28 mouse cellular contexts compared by ENCODE assay signal in genomic region chr5:136512103-136512674, GRCm38 (mm10). TPM values are rescaled to one million over a fixed set of nuclear protein-coding genes. Genes with fewer than 3 reads are reported as not detected.
A peak's percentile ranks its signal among the peaks of the same experiment; 100 is the strongest.
DNase-seq lines count a peak whose midpoint lies in the region; ATAC-seq and TF ChIP-seq lines count a peak whose summit lies in the region.
"Had no signal": no experiment of that assay in that cellular context is flagged by ENCODE, and none has a peak within 500 bp of the region (broad histone marks: within the 10 kb centered on the region; RNA-seq: fewer than 3 reads in every experiment).

No protein-coding gene starts in this region.

- TF ChIP-seq RAD21 in MEL (IDR thresholded peaks at IDR 0.05; ENCODE audit: low read depth, low read length) = no peak

- 64% methylated on average over 2 of the region's 2 CpGs for WGBS in kidney, adult 2 months
- 77% methylated on average over 2 of the region's 2 CpGs for WGBS in kidney, embryonic 15.5 days
- 83% methylated on average over 2 of the region's 2 CpGs for WGBS in kidney, embryonic 14.5 days

- DNase-seq in kidney, adult 2 months = peak; percentile 86
- DNase-seq in kidney, adult 18-20 months = no peak
- peak; percentile 73 for DNase-seq in MEL (ENCODE audit: low read depth, low spot score)
- DNase-seq in kidney, postnatal 14 days = peak; percentile 47
- no peak for DNase-seq in thymus, postnatal 25 days
- no peak for DNase-seq in thymus, postnatal 36 days
- DNase-seq: adrenal gland, adult 8-10 months; adrenal gland, postnatal 25 days; cerebellum, adult 11-12 months; cerebellum, adult 8-10 months; cerebellum, postnatal 10 days; cerebellum, postnatal 36 days; embryo, embryonic 11 days; forebrain, postnatal 0 days; gastrocnemius, adult 2 months; gastrocnemius, postnatal 14 days; heart, postnatal 36 days had no signal

- no peak overlapping the region for H3K4me3 ChIP-seq in kidney, adult 2 months (ENCODE audit: insufficient read depth, low read depth, low read length)
- no peak overlapping the region for H3K4me3 ChIP-seq in kidney, embryonic 15.5 days (replicated peaks)
- H3K4me3 ChIP-seq in kidney, embryonic 14.5 days (ENCODE audit: low read length) = no peak overlapping the region
- no peak overlapping the region for H3K4me3 ChIP-seq in MEL (ENCODE audit: control insufficient read depth in 1 of 2, insufficient read depth in 1 of 2, low read depth in 2 of 2, low read length in 2 of 2)
- H3K4me3 ChIP-seq: embryonic facial prominence, embryonic 10.5 days; embryonic facial prominence, embryonic 13.5 days; erythroblast, embryonic 14.5 days; forebrain, embryonic 12.5 days; hindbrain, embryonic 10.5 days; hindbrain, embryonic 13.5 days had no signal

- TF ChIP-seq POLR2A in kidney, adult 2 months (IDR thresholded peaks at IDR 0.05; ENCODE audit: low read depth, low read length) = no peak
- TF ChIP-seq POLR2A in MEL (IDR thresholded peaks at IDR 0.05; ENCODE audit: control insufficient read depth in 1 of 2, insufficient read depth in 1 of 2, low read depth in 1 of 2, low read length in 2 of 2, poor library complexity in 1 of 2) = 0 out of 4 replicates have a peak, but pooled peaks of 1 of the 2 experiments have one; percentile 21

- no peak overlapping the region for H3K4me2 ChIP-seq in kidney, embryonic 15.5 days
- H3K4me2 ChIP-seq in kidney, embryonic 14.5 days (replicated peaks; ENCODE audit: low read depth, low read length) = no peak overlapping the region
- H3K4me2 ChIP-seq: embryonic facial prominence, embryonic 13.5 days; forebrain, embryonic 12.5 days; heart, embryonic 11.5 days; hindbrain, embryonic 13.5 days had no signal

- H3K36me3 ChIP-seq in kidney, adult 2 months (ENCODE audit: control insufficient read depth, insufficient read depth, low read length) = no peaks in the 10 kb centered on the region
- no peaks in the 10 kb centered on the region for H3K36me3 ChIP-seq in kidney, embryonic 15.5 days
- H3K36me3 ChIP-seq in kidney, embryonic 14.5 days (ENCODE audit: control insufficient read depth, insufficient read depth, low read length) = no peaks in the 10 kb centered on the region
- H3K36me3 ChIP-seq in MEL (ENCODE audit: control insufficient read depth in 1 of 2, insufficient read depth in 2 of 2, low read length in 2 of 2) = peaks cover 1 to 66% of the 10 kb centered on the region in 2 experiments; a peak in 3 of 4 replicates
- H3K36me3 ChIP-seq: embryonic facial prominence, embryonic 13.5 days; forebrain, embryonic 12.5 days; hindbrain, embryonic 13.5 days had no signal

- peak overlapping the region; percentile 77 for H3K27ac ChIP-seq in kidney, adult 2 months (ENCODE audit: insufficient read depth, low read depth, low read length)
- H3K27ac ChIP-seq in kidney, embryonic 15.5 days = peak overlapping the region; percentile 23; the same call in 1 of the 2 replicates
- H3K27ac ChIP-seq in kidney, embryonic 14.5 days (ENCODE audit: low read depth, low read length) = no peak overlapping the region
- H3K27ac ChIP-seq in MEL (ENCODE audit: control insufficient read depth, low read depth, low read length) = peak overlapping the region; percentile 81
- H3K27ac ChIP-seq: embryonic facial prominence, embryonic 10.5 days; embryonic facial prominence, embryonic 13.5 days; forebrain, embryonic 12.5 days; gastrocnemius, adult 2 months; hindbrain, embryonic 10.5 days; hindbrain, embryonic 13.5 days had no signal

- H3K27me3 ChIP-seq in kidney, adult 2 months (replicated peaks; ENCODE audit: control insufficient read depth, insufficient read depth, low read length) = no peaks in the 10 kb centered on the region
- H3K27me3 ChIP-seq in kidney, embryonic 15.5 days = no peaks in the 10 kb centered on the region
- H3K27me3 ChIP-seq in kidney, embryonic 14.5 days (ENCODE audit: control insufficient read depth, insufficient read depth, low read length) = no peaks in the 10 kb centered on the region
- no peaks in the 10 kb centered on the region for H3K27me3 ChIP-seq in MEL (ENCODE audit: control insufficient read depth in 1 of 2, insufficient read depth in 2 of 2, low read length in 2 of 2)
- H3K27me3 ChIP-seq: forebrain, embryonic 12.5 days; hindbrain, embryonic 13.5 days had no signal

- peaks cover 61% of the 10 kb centered on the region for H3K79me2 ChIP-seq in MEL (ENCODE audit: control insufficient read depth, insufficient read depth, low read length, poor library complexity)

- TF ChIP-seq EP300 in MEL (IDR thresholded peaks at IDR 0.05; ENCODE audit: low read depth in 1 of 2, low read length in 2 of 2) = peak; percentile 62 to 71

- H3K9ac ChIP-seq in kidney, embryonic 15.5 days = no peak overlapping the region
- H3K9ac ChIP-seq in kidney, embryonic 14.5 days (ENCODE audit: low read depth, low read length) = no peak overlapping the region
- no peak overlapping the region for H3K9ac ChIP-seq in MEL (ENCODE audit: control insufficient read depth, low read depth, low read length, poor library complexity, severe bottlenecking)
- H3K9ac ChIP-seq: embryonic facial prominence, embryonic 13.5 days; forebrain, embryonic 12.5 days; forebrain, postnatal 0 days; hindbrain, embryonic 13.5 days had no signal

- ATAC-seq in kidney, embryonic 15.5 days (replicated peaks; ENCODE audit: low FRiP score) = no peak
- no peak for ATAC-seq in kidney, embryonic 14.5 days (ENCODE audit: low FRiP score, low TSS enrichment)
- ATAC-seq: activated CD4-positive, CD25-positive, alpha-beta regulatory T cell, adult 4 months; CD4-positive, CD25-positive, alpha-beta regulatory T cell, adult 4 months had no signal

- no peak for TF ChIP-seq CTCF in kidney, adult 2 months (conservative IDR thresholded peaks at IDR 0.05; ENCODE audit: insufficient read depth, insufficient read length, low read depth, low read length)
- no peak for TF ChIP-seq CTCF in MEL (IDR thresholded peaks at IDR 0.05 in 2 of 3, conservative IDR thresholded peaks at IDR 0.05 in 1 of 3; ENCODE audit: control insufficient read depth in 1 of 3, insufficient read depth in 1 of 3, low read depth in 2 of 3, low read length in 3 of 3, poor library complexity in 1 of 3, severe bottlenecking in 1 of 3)

- no peaks in the 10 kb centered on the region for H3K9me3 ChIP-seq in kidney, embryonic 15.5 days (replicated peaks)
- no peaks in the 10 kb centered on the region for H3K9me3 ChIP-seq in kidney, embryonic 14.5 days (ENCODE audit: control insufficient read depth, low read length)
- no peaks in the 10 kb centered on the region for H3K9me3 ChIP-seq in MEL (replicated peaks; ENCODE audit: insufficient read depth, low read length)
- H3K9me3 ChIP-seq: embryonic facial prominence, embryonic 10.5 days; embryonic facial prominence, embryonic 13.5 days; forebrain, embryonic 12.5 days; hindbrain, embryonic 10.5 days; hindbrain, embryonic 13.5 days had no signal

- peaks cover 42% of the 10 kb centered on the region for H3K4me1 ChIP-seq in kidney, adult 2 months (ENCODE audit: control insufficient read depth, insufficient read depth, low read length)
- peaks cover 54% of the 10 kb centered on the region for H3K4me1 ChIP-seq in kidney, embryonic 15.5 days
- peaks cover 22% of the 10 kb centered on the region for H3K4me1 ChIP-seq in kidney, embryonic 14.5 days (ENCODE audit: control insufficient read depth, insufficient read depth, low read length)
- H3K4me1 ChIP-seq in MEL (ENCODE audit: control insufficient read depth in 1 of 2, insufficient read depth in 2 of 2, low read length in 2 of 2) = peaks cover 44 to 55% of the 10 kb centered on the region in 2 experiments

TF ChIP-seq in MEL, 35 proteins besides CTCF, POLR2A, EP300 and RAD21 (continues in another document):
- TF ChIP-seq MAX (IDR thresholded peaks at IDR 0.05; ENCODE audit: low read length) = no peak
- no peak for TF ChIP-seq USF2 (IDR thresholded peaks at IDR 0.05; ENCODE audit: borderline replicate concordance in 1 of 2, insufficient read depth in 1 of 2, low read depth in 1 of 2, low read length in 2 of 2)
- TF ChIP-seq NELFE (IDR thresholded peaks at IDR 0.05; ENCODE audit: low read depth, low read length) = no peak
- TF ChIP-seq MXI1 (IDR thresholded peaks at IDR 0.05; ENCODE audit: low read depth, low read length) = no peak; the same call in 1 of the 2 replicates
- no peak for TF ChIP-seq HCFC1 (IDR thresholded peaks at IDR 0.05; ENCODE audit: low read depth, low read length)
- TF ChIP-seq ZC3H11A (IDR thresholded peaks at IDR 0.05; ENCODE audit: low read depth, low read length) = no peak
- TF ChIP-seq TBP (IDR thresholded peaks at IDR 0.05; ENCODE audit: low read depth, low read length) = peak; percentile 83
- TF ChIP-seq USF1 (IDR thresholded peaks at IDR 0.05; ENCODE audit: low read depth, low read length) = no peak
- TF ChIP-seq CHD1 (IDR thresholded peaks at IDR 0.05; ENCODE audit: low read depth, low read length) = no peak
- TF ChIP-seq MYB (IDR thresholded peaks at IDR 0.05; ENCODE audit: low read depth, low read length) = no peak
- peak; percentile 74 for TF ChIP-seq GATA1 (IDR thresholded peaks at IDR 0.05; ENCODE audit: low read depth, low read length)
- TF ChIP-seq POLR2AphosphoS2 (IDR thresholded peaks at IDR 0.05; ENCODE audit: low read length) = no peak
- no peak for TF ChIP-seq NRF1 (IDR thresholded peaks at IDR 0.05; ENCODE audit: insufficient read depth, low read depth, low read length, poor library complexity, severe bottlenecking)
- TF ChIP-seq SIN3A (IDR thresholded peaks at IDR 0.05; ENCODE audit: low read length) = no peak; the same call in 1 of the 2 replicates
- no peak for TF ChIP-seq UBTF (IDR thresholded peaks at IDR 0.05; ENCODE audit: borderline replicate concordance, insufficient read depth, low read depth, low read length)
- TF ChIP-seq ELF1 (IDR thresholded peaks at IDR 0.05; ENCODE audit: low read depth, low read length) = no peak
- TF ChIP-seq ZMIZ1 (IDR thresholded peaks at IDR 0.05; ENCODE audit: low read depth, low read length) = no peak
- TF ChIP-seq ZNF384 (IDR thresholded peaks at IDR 0.05; ENCODE audit: low read depth, low read length) = peak; percentile 97
- no peak for TF ChIP-seq BHLHE40 (IDR thresholded peaks at IDR 0.05; ENCODE audit: borderline replicate concordance, low read depth, low read length)
- TF ChIP-seq TCF12 (IDR thresholded peaks at IDR 0.05; ENCODE audit: low read depth, low read length) = peak; percentile 33; the same call in 1 of the 2 replicates
- TF ChIP-seq TAL1 (IDR thresholded peaks at IDR 0.05; ENCODE audit: low read length) = peak; percentile 49
- peak; percentile 58; the same call in 1 of the 2 replicates for TF ChIP-seq ETS1 (IDR thresholded peaks at IDR 0.05; ENCODE audit: low read depth, low read length)

RNA-seq across cellular contexts. Expression of gene Cux1, which starts 55.1 kb away (rescaled TPM):
- 126 and 136 TPM in 2 replicates for polyA plus RNA-seq in kidney, adult 2 months (2012; rRNA removed)
- 108 and 110 TPM in 2 replicates for polyA plus RNA-seq in kidney, embryonic 15.5 days (2015; fragmentation: Nextera tagmentation; extraction: Ambion mirVana)
- 80.6 and 105 TPM in 2 replicates for polyA plus RNA-seq in kidney, embryonic 14.5 days (2014; fragmentation: Nextera tagmentation; extraction: Ambion mirVana)
- total RNA-seq in MEL (2012; rRNA removed) = 70.4 and 71.1 TPM in 2 replicates
- polyA plus RNA-seq in MEL (2012; ENCODE audit: insufficient read depth in 1 of 2, insufficient read length in 2 of 2, low read depth in 1 of 2, low replicate concordance in 2 of 2, missing spikeins in 1 of 2) = 100 to 1,000 TPM in 1 of 2 experiments, not detected in 1; 104 TPM

Comparison
In these comparisons a context has a peak if more than half of its experiments do, and no peak if none do; other contexts are left out.
1. DNase-seq: peak in kidney, adult 2 months (single experiment), MEL (single experiment) and kidney, postnatal 14 days (single experiment); none in kidney, adult 18-20 months (single experiment), thymus, postnatal 25 days (single experiment) and thymus, postnatal 36 days (0 of 2).